Mouse (Mus musculus) forebrain, embryonic 15.5 days (tissue): ENCODE data around the gene Col12a1. TPM values are rescaled to one million over a fixed set of nuclear protein-coding genes. Genes with fewer than 3 reads are reported as not detected.
"Not testable (repeated sequence)": the region's sequence is repeated elsewhere in the genome, so short reads cannot be mapped to it uniquely, and the experiment has no call there.

Experiments
- ATAC-seq: fragments of 200-750 bp; cut with Nextera tagmentation; replicated peaks from 2 replicates; pipeline ENCODE4 v1.8.0; 2017; ENCODE audit warnings: mild to moderate bottlenecking, moderate TSS enrichment, moderate library complexity
- H3K27ac ChIP-seq: fragments of 300-500 bp; sonication (generic); replicated peaks from 2 replicates; pipeline ENCODE4 v1.5.1; 2015; ENCODE audit warnings: mild to moderate bottlenecking, inconsistent platforms
- H3K27me3 ChIP-seq: fragments of 300-500 bp; sonication (generic); 2 replicates; pipeline ENCODE4 v1.6.1; 2015; ENCODE audit warnings: inconsistent platforms
- H3K36me3 ChIP-seq: fragments of 300-500 bp; sonication (generic); 2 replicates; pipeline ENCODE4 v1.6.1; 2015; ENCODE audit warnings: mild to moderate bottlenecking, inconsistent platforms
- H3K4me1 ChIP-seq: fragments of 300-500 bp; sonication (generic); 2 replicates; pipeline ENCODE4 v1.6.1; 2015; ENCODE audit warnings: inconsistent platforms
- H3K4me2 ChIP-seq: fragments of 300-500 bp; sonication (generic); replicated peaks from 2 replicates; pipeline ENCODE4 v1.6.1; 2015; ENCODE audit warnings: mild to moderate bottlenecking, inconsistent platforms
- H3K4me3 ChIP-seq: fragments of 300-500 bp; sonication (generic); 2 replicates; pipeline ENCODE4 v1.5.1; 2015; ENCODE audit warnings: mild to moderate bottlenecking, inconsistent platforms
- H3K9ac ChIP-seq: fragments of 300-500 bp; sonication (generic); replicated peaks from 2 replicates; pipeline ENCODE4 v1.6.1; 2015; ENCODE audit warnings: mild to moderate bottlenecking, inconsistent platforms
- H3K9me3 ChIP-seq: fragments of 300-500 bp; sonication (generic); 2 replicates; pipeline ENCODE4 v1.6.1; 2016; ENCODE audit warnings: inconsistent platforms
- WGBS: fragments of 180-500 bp; shearing (Covaris S2); methylation state at CpG from one replicate; pipeline ENCODE4 v1.1.7; 2015; ENCODE audit warnings: mixed read lengths; 5-methylcytosine and 5-hydroxymethylcytosine counted together
- polyA plus RNA-seq: library from polyadenylated mRNA; unstranded; fragments of >200 nt; fragmentation: Nextera tagmentation; extraction: Ambion mirVana; gene quantifications from 2 replicates; pipeline ENCODE4 v1.2.1, GENCODE M21; 2015

Col12a1 gene
- polyA plus RNA-seq, 1 experiment from 2014 or later, result 6.1 TPM

DNA sequence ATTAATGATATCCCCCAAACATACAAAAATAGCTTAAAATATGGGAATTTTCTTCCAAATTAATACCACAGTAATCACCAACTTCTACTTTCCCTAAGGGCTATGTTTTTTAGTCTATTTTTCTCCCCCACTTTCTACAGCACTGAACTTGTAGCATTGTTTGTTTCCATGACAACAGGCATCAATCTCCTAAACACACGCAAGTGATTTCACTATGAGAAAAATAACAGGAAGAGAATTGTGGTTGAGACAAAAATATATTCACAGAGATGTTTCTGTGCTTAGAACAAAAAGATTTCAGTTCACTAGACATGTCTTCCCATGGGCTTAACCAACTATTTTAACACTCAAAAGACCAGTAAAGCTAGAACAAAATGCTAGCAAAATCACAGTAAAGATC, 32.6 kb downstream of the Col12a1 start:
- WGBS, result 9% methylated on average over 1 of the region's 1 CpGs
- Histone ChIP-seq H3K4me2 (no peak overlapping the region), H3K27me3 (no peaks in the 10 kb centered on the region), H3K9ac (no peak overlapping the region), H3K4me3 (no peak overlapping the region), H3K4me1 (no peaks in the 10 kb centered on the region), H3K36me3 (no peaks in the 10 kb centered on the region), H3K27ac (no peak overlapping the region), H3K9me3 (no peaks in the 10 kb centered on the region)
- no peak for ATAC-seq

DNA sequence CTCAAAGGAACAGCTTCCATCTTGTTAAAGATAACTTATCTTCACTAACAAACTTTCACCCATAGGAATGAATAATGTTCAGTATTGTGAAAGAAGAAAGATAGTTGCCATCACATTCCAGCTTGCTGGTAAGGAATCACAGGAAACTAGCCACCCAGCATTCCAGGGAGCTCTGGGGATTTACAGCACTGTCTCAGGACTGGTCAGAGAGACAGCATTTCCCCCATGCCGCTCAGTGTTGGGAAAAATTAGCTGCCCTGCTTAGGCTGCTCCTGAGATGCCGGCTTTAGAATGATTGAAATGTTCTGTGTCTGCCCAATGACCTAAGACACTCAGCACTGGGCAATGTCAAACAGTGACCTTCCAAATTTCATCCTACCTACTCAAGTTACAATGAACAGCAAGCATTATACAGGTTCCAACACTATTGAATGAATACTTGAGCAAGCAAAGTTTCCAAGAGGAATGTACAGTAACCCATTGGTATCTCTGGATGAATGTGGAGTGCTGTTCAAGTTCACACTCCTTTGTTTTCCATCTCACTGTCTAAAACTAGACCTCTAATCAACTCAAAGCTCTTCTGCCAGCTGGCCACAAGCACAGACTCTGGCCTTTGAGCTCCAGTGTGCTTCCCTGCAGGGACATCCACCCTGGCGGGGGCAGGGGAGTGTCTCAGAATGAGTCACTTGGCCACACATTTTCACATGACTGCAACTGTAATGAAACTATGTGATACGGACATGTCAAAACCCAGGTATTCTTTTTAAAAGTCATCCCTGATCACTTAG, 38.0 kb downstream of the Col12a1 start:
- no peaks in the 10 kb centered on the region for H3K9me3 ChIP-seq
- no peaks in the 10 kb centered on the region for H3K36me3 ChIP-seq
- no peaks in the 10 kb centered on the region for H3K27me3 ChIP-seq
- H3K27ac ChIP-seq, result no peak overlapping the region
- WGBS, result 85% methylated on average over 4 of the region's 4 CpGs
- H3K4me1 ChIP-seq, result no peaks in the 10 kb centered on the region
- no peak overlapping the region for H3K4me3 ChIP-seq
- no peak overlapping the region for H3K9ac ChIP-seq
- H3K4me2 ChIP-seq, result no peak overlapping the region
- ATAC-seq, result no peak

DNA sequence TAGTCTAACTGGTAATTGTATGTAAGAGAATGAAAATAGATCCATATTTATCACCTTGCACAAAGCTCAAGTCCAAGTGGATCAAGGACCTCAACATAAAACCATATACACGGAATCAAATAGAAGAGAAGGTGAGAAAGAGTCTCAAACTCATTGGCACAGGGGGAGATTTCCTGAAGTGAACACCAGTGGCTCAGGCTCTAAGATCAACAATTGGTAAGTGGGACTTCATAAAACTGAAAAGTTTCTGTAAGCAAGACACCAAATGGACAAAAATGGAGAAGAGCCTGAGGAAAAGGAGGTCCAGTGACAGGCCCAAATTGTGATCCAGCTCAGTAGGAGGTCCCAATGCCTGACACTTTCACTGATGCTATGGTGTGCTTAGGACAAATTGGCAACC, 49.8 kb downstream of the Col12a1 start:
- H3K4me1 ChIP-seq, ATAC-seq, H3K4me3 ChIP-seq, H3K36me3 ChIP-seq, H3K9ac ChIP-seq, H3K27me3 ChIP-seq, H3K27ac ChIP-seq, H3K9me3 ChIP-seq, H3K4me2 ChIP-seq: not testable (repeated sequence)
- 80% methylated on average over 1 of the region's 1 CpGs for WGBS

DNA sequence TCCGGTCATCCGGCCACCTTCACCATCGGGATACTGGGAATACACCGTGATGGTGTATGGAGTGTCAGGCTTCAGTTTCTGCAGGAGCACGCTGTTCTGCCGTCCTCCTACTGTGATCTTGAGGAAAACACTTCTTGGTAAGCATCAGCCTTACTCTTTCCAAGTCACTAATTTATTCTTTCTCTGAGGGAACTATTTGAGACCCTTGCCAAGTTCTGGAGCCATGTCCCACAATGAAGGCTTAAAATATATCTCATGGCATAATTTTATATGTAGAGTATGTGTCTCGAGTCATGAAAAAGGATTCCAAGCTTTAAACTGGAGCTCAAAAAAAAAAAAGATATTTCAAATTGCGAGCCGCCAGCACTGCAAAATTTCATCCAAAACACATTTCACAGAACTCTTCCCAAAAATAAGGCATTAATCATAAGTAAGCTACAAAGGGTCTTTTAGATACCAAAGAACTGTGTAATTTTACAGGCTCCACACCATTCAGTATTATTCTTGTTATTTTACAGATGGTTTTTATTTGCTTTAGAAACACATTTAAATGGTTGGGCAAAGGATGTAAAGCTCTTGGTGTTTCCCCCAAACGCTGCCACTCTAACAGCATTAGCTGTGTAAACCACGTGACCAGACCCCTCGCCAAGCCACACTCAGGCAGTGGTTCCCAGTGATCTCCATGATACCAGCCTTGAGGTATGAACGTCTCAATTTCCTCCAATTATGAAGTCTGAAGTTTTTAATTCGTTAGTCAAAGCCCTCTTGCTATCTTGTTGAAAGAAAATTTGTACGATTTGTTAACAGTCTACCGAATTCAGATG, 65.1 kb downstream of the Col12a1 start:
- 79% methylated on average over 16 of the region's 16 CpGs for WGBS
- Histone ChIP-seq H3K9ac (no peak overlapping the region), H3K4me1 (no peaks in the 10 kb centered on the region), H3K9me3 (no peaks in the 10 kb centered on the region), H3K4me3 (no peak overlapping the region), H3K36me3 (no peaks in the 10 kb centered on the region), H3K27me3 (no peaks in the 10 kb centered on the region), H3K4me2 (no peak overlapping the region), H3K27ac (no peak overlapping the region)
- no peak; the same call in 1 of the 2 replicates for ATAC-seq

DNA sequence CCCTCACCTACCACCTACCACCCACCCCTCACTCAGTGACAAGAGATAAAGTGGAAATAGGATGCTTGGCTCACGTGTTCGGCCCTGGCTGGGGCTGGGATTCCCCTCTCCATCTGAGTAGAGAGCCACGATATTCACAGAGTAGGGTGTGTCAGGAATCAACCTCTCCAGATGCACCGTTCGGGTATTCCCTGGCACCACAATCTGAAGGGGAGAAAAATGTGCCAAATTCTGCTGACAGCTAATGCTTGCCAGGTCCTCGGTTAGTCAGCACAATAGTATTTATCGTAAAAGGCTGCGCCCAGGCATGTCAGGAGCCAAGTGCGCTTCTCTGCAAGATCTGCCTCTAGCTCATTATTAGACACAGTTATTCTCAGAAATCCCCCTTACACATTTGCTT, 70.0 kb downstream of the Col12a1 start:
- no peak overlapping the region for H3K9ac ChIP-seq
- ATAC-seq, result peak; percentile 58
- H3K9me3 ChIP-seq, result no peaks in the 10 kb centered on the region
- no peaks in the 10 kb centered on the region for H3K36me3 ChIP-seq
- H3K4me3 ChIP-seq, result no peak overlapping the region
- H3K27ac ChIP-seq, result no peak overlapping the region
- WGBS, result 57% methylated on average over 9 of the region's 9 CpGs
- no peak overlapping the region for H3K4me2 ChIP-seq
- H3K4me1 ChIP-seq, result no peaks in the 10 kb centered on the region
- no peaks in the 10 kb centered on the region for H3K27me3 ChIP-seq

DNA sequence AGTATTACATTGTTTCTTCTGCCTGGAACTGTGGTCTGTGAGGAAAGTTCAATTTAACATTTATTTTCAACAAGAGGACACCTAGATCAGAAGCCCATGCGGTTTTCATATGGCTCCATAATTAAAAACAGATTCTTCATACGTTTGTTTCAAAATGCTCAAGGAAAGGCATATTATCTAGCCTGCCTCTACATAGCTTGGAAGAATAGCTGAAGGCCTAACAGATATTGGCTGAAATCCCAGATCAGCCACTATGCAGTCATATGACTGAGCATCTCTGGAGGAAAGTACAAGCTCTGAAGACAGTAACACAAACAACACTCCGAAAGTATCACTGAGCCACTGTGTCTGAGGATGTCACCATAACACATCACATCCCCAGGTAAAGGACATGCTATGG, 72.9 kb downstream of the Col12a1 start:
- WGBS, result 76% methylated on average over 3 of the region's 3 CpGs
- H3K9ac ChIP-seq, result no peak overlapping the region
- no peak overlapping the region for H3K4me3 ChIP-seq

DNA sequence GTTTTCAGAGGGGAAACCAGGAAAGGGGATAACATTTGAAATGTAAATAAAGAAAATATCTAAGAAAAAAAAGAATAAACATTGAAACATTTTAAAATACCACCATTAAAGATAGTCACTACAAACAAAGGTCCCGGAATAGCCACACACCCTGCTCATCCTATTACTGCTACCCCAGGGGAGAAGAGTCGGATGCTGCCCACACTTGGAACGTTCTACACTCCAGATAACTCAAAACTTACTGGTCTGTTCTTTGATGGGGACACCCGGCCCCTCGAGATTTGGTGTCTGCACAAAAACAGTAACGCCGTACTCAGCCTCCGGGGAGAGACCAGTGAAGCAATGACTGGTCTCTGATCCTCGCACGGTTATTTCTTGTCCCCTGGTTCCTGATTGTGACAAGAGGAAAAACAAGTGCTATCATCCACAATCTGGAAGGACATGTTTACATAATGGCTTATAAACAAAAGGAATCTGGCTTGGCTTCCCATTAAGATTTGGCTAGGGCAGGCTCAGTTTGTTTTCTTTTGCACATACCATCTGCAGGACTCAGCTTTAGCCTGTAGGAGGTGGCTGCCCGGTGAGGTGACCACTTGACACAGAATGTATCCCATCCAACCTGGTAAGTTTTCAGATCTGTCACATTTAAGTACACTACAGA, 79.1 kb downstream of the Col12a1 start:
- H3K9ac ChIP-seq, result no peak overlapping the region
- H3K9me3 ChIP-seq, result no peaks in the 10 kb centered on the region
- H3K27me3 ChIP-seq, result no peaks in the 10 kb centered on the region
- no peaks in the 10 kb centered on the region for H3K4me1 ChIP-seq
- no peak overlapping the region for H3K27ac ChIP-seq
- H3K4me2 ChIP-seq, result no peak overlapping the region
- no peak overlapping the region for H3K4me3 ChIP-seq
- 81% methylated on average over 11 of the region's 11 CpGs for WGBS
- H3K36me3 ChIP-seq, result no peaks in the 10 kb centered on the region
- ATAC-seq, result no peak

More for the DNA sequence above, 72.9 kb downstream of the Col12a1 start:
- ATAC-seq, result no peak
- H3K27me3 ChIP-seq, result no peaks in the 10 kb centered on the region
- no peak overlapping the region for H3K27ac ChIP-seq
- no peaks in the 10 kb centered on the region for H3K4me1 ChIP-seq
- no peaks in the 10 kb centered on the region for H3K9me3 ChIP-seq
- no peaks in the 10 kb centered on the region for H3K36me3 ChIP-seq
- H3K4me2 ChIP-seq, result no peak overlapping the region

DNA sequence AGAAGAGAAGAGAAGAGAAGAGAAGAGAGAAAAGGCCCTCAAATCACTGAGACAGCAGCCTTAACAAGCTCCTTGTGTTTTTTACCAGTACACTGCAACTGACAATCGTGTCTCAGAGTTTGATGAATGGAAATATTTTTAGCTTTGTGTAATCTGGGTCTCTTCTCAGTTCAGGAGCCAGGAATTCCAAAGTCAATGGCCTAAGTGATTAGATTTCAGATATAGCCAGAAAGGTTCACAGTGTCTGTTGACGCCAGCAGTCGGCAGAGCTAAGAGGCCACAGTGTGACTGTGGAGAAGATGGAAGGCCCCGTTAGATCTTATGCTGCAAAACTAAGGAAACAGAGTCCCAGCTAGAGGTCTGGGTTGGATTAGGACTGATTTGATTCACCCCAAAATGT, 80.8 kb downstream of the Col12a1 start:
- H3K4me1 ChIP-seq, result no peaks in the 10 kb centered on the region
- H3K36me3 ChIP-seq, result no peaks in the 10 kb centered on the region
- H3K9ac ChIP-seq, result no peak overlapping the region
- H3K9me3 ChIP-seq, result no peaks in the 10 kb centered on the region
- ATAC-seq, result no peak
- no peak overlapping the region for H3K27ac ChIP-seq
- no peak overlapping the region for H3K4me3 ChIP-seq
- no peaks in the 10 kb centered on the region for H3K27me3 ChIP-seq
- no peak overlapping the region for H3K4me2 ChIP-seq
- 80% methylated on average over 4 of the region's 4 CpGs for WGBS

DNA sequence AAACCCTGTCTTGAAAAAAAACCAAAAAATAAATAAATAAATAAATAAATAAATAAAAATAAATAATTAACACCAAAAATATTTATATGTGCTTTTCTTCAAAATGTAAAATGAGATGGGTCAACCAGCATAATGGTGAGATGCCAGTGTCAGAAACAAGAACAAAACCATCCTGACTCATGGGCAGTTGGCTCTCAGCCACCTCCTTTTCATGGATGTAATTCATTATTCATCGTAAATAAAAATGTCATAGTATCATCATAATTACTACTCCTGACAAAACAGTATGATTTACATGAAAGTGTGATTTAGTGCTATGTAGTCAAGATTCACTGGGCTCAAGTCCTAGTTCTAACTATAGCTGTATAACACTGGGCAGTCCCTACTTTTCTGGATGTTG, 84.6 kb downstream of the Col12a1 start:
- Histone ChIP-seq H3K27me3 (no peaks in the 10 kb centered on the region), H3K27ac (no peak overlapping the region), H3K4me3 (no peak overlapping the region), H3K4me1 (no peaks in the 10 kb centered on the region), H3K9ac (no peak overlapping the region), H3K9me3 (no peaks in the 10 kb centered on the region), H3K4me2 (no peak overlapping the region), H3K36me3 (no peaks in the 10 kb centered on the region)
- WGBS, result 98% methylated on average over 1 of the region's 1 CpGs
- no peak for ATAC-seq

DNA sequence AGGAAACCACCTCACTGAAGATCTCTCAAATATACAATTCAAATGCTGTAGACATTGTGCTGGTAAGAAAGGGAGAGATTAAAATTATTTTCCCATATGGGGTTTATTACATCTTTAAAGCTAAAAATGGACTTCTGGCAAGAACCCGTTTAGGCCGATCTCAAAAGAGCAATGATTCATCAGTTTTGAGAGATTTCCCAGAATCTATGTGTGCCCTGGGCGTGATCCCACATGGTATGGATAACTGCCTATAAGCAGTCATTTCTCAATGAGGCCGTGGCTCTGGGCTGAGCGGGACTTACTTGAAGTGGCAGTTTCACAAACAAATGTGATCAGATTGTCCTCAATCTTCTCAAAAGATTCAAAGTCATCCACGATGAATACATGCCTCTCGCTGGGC, 87.4 kb downstream of the Col12a1 start:
- Histone ChIP-seq H3K27ac (no peak overlapping the region), H3K27me3 (no peaks in the 10 kb centered on the region), H3K9ac (no peak overlapping the region), H3K9me3 (no peaks in the 10 kb centered on the region), H3K4me2 (no peak overlapping the region), H3K4me3 (no peak overlapping the region), H3K36me3 (no peaks in the 10 kb centered on the region), H3K4me1 (no peaks in the 10 kb centered on the region)
- no peak for ATAC-seq
- WGBS, result 88% methylated on average over 7 of the region's 7 CpGs

DNA sequence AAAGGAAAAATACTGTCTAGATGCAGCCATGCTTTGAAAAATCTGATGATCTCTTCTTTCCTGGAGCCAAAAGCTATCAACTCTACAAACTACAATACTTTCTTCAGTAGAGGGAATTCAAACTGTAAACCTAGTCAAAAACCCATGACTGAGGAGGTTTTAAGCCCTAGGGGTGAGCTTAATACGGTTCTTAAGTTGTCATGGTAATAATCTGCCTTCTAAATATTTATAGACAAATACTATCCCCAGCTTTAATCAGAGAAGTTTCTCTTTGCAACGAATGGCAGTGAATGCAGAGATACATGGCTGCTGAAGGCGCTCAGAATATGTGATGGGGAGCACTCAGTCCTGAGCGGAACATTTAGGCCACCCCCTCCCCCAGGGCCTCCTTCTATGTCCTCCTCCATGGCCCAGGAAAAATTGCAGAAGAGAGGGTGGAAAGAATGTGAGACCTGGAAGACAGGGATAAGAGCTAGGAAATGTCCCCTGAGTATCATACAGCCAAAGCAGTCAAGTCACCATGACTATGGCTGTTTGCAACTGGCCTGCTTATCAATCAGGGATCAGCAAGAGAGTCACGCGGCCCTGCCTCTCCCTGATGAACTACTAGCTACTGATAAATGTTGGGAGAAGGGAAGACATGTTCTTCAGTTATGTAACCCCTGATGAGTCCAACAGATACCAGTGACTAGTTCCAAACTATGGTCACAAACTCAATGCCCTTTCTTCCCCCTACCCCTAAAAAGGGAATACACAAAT, 99.6 kb downstream of the Col12a1 start:
- no peaks in the 10 kb centered on the region for H3K4me1 ChIP-seq
- H3K9ac ChIP-seq, result no peak overlapping the region
- no peak overlapping the region for H3K27ac ChIP-seq
- no peaks in the 10 kb centered on the region for H3K36me3 ChIP-seq
- no peaks in the 10 kb centered on the region for H3K9me3 ChIP-seq
- H3K4me2 ChIP-seq, result no peak overlapping the region
- H3K27me3 ChIP-seq, result no peaks in the 10 kb centered on the region
- ATAC-seq, result no peak
- no peak overlapping the region for H3K4me3 ChIP-seq
- 89% methylated on average over 6 of the region's 6 CpGs for WGBS

DNA sequence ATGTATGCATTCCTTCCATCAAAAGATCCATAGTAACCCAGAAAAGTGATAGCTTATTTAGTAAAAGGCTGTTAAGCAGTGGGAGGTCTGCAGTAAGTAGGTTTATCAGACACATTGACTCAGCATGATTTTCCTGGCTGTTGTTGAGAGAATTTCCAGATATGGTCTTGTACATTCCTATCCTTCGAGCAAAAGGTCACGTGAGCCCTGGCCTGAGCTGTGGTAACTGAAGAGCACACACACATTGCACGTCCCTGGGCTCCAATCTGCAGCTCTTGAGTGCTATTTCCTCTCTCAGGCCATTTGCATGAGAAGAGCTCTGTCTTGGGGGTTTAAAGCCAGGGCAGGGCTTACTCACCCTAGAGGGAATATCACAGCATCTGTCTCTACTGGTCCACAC, 101.3 kb downstream of the Col12a1 start:
- Histone ChIP-seq H3K36me3 (no peaks in the 10 kb centered on the region), H3K27me3 (no peaks in the 10 kb centered on the region), H3K4me2 (no peak overlapping the region), H3K4me3 (no peak overlapping the region), H3K9ac (no peak overlapping the region), H3K9me3 (no peaks in the 10 kb centered on the region), H3K27ac (no peak overlapping the region), H3K4me1 (no peaks in the 10 kb centered on the region)
- ATAC-seq, result no peak
- WGBS, result 25% methylated on average over 3 of the region's 3 CpGs
